Mouse (Mus musculus) E14TG2a.4 (cell line): ENCODE results near the gene Slc8a2.

ENCODE experiments used
- CTCF ChIP-seq: conservative IDR thresholded peaks from 2 replicates; pipeline ENCODE4 v1.5.1; 2014; ENCODE audit warnings: low read length
- NANOG ChIP-seq: IDR thresholded peaks from 2 replicates; pipeline ENCODE4 v1.6.1; 2014; ENCODE audit warnings: borderline replicate concordance, low read length, mixed read lengths
- POU5F1 ChIP-seq: IDR thresholded peaks from 2 replicates; pipeline ENCODE4 v1.6.1; 2014; ENCODE audit warnings: low read length, borderline replicate concordance

GRCm38 (mm10) chr7:16147643-16148042 is 18.0 kb downstream of the Slc8a2 start:
- TF ChIP-seq CTCF: no peak
- no peak for TF ChIP-seq POU5F1
- TF ChIP-seq NANOG: no peak
